Mouse (Mus musculus) brain, embryonic 14.5 days (tissue): Measurements from ENCODE around the gene Ccm2. TPM values are rescaled to one million over a fixed set of nuclear protein-coding genes. Genes with fewer than 3 reads are reported as not detected.
A peak's percentile ranks its signal among the peaks of the same experiment; 100 is the strongest.

Experiments used
- DNase-seq: peaks from one replicate; pipeline ENCODE4 v3.0.0-alpha.2; 2011; ENCODE audit warnings: low read depth
- CTCF ChIP-seq: fragments of 200-500 bp; IDR thresholded peaks from 2 replicates; pipeline ENCODE4 v1.5.1; 2012; ENCODE audit warnings: inconsistent platforms, mild to moderate bottlenecking, moderate library complexity, borderline replicate concordance; ENCODE audit not compliant: insufficient read depth, insufficient read length; ENCODE audit errors: extremely low read depth
- POLR2A ChIP-seq: fragments of 200-500 bp; IDR thresholded peaks from 2 replicates; pipeline ENCODE4 v1.6.1; 2012; ENCODE audit warnings: mild to moderate bottlenecking, inconsistent platforms, borderline replicate concordance; ENCODE audit not compliant: poor library complexity, insufficient read depth, insufficient read length, severe bottlenecking; ENCODE audit errors: extremely low read depth
- polyA plus RNA-seq: library from polyadenylated mRNA; depleted of rRNA; stranded (reverse); fragments of >200 nt; gene quantifications from 2 replicates; pipeline ENCODE4 v1.2.3, GENCODE M21; 2012

The Ccm2 gene
- polyA plus RNA-seq, 1 experiment = 91.9 TPM

GRCm38 (mm10) chr11:6588295-6588694 is 41.6 kb downstream of the Ccm2 start:
- TF ChIP-seq CTCF (no peak), POLR2A (no peak)
- DNase-seq = no peak

- DNase-seq = no peak
- TF ChIP-seq CTCF = no peak
- no peak for TF ChIP-seq POLR2A
These were observed 43.2 kb downstream of the Ccm2 start for GRCm38 (mm10) chr11:6589838-6590237.

- TF ChIP-seq CTCF = no peak
- TF ChIP-seq POLR2A = no peak
- no peak for DNase-seq
These were observed 44.4 kb downstream of the Ccm2 start for GRCm38 (mm10) chr11:6590933-6591675.

GRCm38 (mm10) chr11:6593406-6593805 is 46.7 kb downstream of the Ccm2 start:
- TF ChIP-seq CTCF (no peak), POLR2A (no peak)
- DNase-seq = no peak

- no peak for TF ChIP-seq CTCF
- no peak for TF ChIP-seq POLR2A
- no peak for DNase-seq
These were observed 48.2 kb downstream of the Ccm2 start for GRCm38 (mm10) chr11:6594845-6595244.

GRCm38 (mm10) chr11:6595339-6595738 is 48.7 kb downstream of the Ccm2 start:
- no peak for TF ChIP-seq POLR2A
- no peak for TF ChIP-seq CTCF
- DNase-seq = no peak

GRCm38 (mm10) chr11:6596205-6596604 is 49.5 kb downstream of the Ccm2 start:
- TF ChIP-seq POLR2A (no peak), CTCF (no peak)

GRCm38 (mm10) chr11:6596616-6597015 is 49.9 kb downstream of the Ccm2 start:
- no peak for TF ChIP-seq POLR2A
- TF ChIP-seq CTCF = no peak
- no peak for DNase-seq

More at GRCm38 (mm10) chr11:6596205-6596604, 49.5 kb downstream of the Ccm2 start:
- no peak for DNase-seq

- TF ChIP-seq POLR2A (no peak), CTCF (0 out of 2 replicates have a peak, but pooled peaks have one; percentile 6)
- peak; percentile 30 for DNase-seq
These were observed 50.8 kb downstream of the Ccm2 start for GRCm38 (mm10) chr11:6597523-6597922.

- peak; percentile 13 for DNase-seq
- no peak for TF ChIP-seq CTCF
- TF ChIP-seq POLR2A = no peak
These were observed 51.7 kb downstream of the Ccm2 start for GRCm38 (mm10) chr11:6598191-6598889.

- TF ChIP-seq CTCF (no peak), POLR2A (no peak)
- DNase-seq = peak; percentile 49
These were observed 52.5 kb downstream of the Ccm2 start for GRCm38 (mm10) chr11:6599011-6599681.
